Mouse (Mus musculus): ENCODE data around the gene Orc5. TPM values are rescaled to one million over a fixed set of nuclear protein-coding genes. Genes with fewer than 3 reads are reported as not detected.
"Not testable (repeated sequence)": the region's sequence is repeated elsewhere in the genome, so short reads cannot be mapped to it uniquely, and the experiment has no call there.

The Orc5 gene
- total and polyA plus RNA-seq, 3 experiments: 75.7 to 76.5 TPM; not detected in 1

- H3K27me3 ChIP-seq (ENCODE audit: control insufficient read depth in 1 of 2, insufficient read depth in 2 of 2, low read length in 2 of 2); H3K4me1 ChIP-seq (ENCODE audit: control insufficient read depth in 1 of 2, insufficient read depth in 2 of 2, low read length in 2 of 2); H3K4me3 ChIP-seq (ENCODE audit: control insufficient read depth in 1 of 2, insufficient read depth in 1 of 2, low read depth in 2 of 2, low read length in 2 of 2); DNase-seq (ENCODE audit: low read depth, low spot score); H3K79me2 ChIP-seq (ENCODE audit: control insufficient read depth, insufficient read depth, low read length, poor library complexity); H3K9me3 ChIP-seq (replicated peaks; ENCODE audit: insufficient read depth, low read length); H3K9ac ChIP-seq (ENCODE audit: control insufficient read depth, low read depth, low read length, poor library complexity, severe bottlenecking); H3K27ac ChIP-seq (ENCODE audit: control insufficient read depth, low read depth, low read length): not testable (repeated sequence)
- H3K36me3 ChIP-seq (ENCODE audit: control insufficient read depth in 1 of 2, insufficient read depth in 2 of 2, low read length in 2 of 2): peaks cover 0 to 47% of the 10 kb centered on the region in 2 experiments; a peak in 2 of 4 replicates
- TF ChIP-seq ZNF384 (IDR thresholded peaks at IDR 0.05; ENCODE audit: low read depth, low read length) (peak; percentile 79), RAD21 (IDR thresholded peaks at IDR 0.05; ENCODE audit: low read depth, low read length) (peak; percentile 55), CTCF (IDR thresholded peaks at IDR 0.05 in 2 of 3, conservative IDR thresholded peaks at IDR 0.05 in 1 of 3; ENCODE audit: control insufficient read depth in 1 of 3, insufficient read depth in 1 of 3, low read depth in 2 of 3, low read length in 3 of 3, poor library complexity in 1 of 3, severe bottlenecking in 1 of 3) (peak in 1 of 3 experiments; percentile 48; a peak in 2 of 6 replicates), SMC3 (IDR thresholded peaks at IDR 0.05; ENCODE audit: low read depth, low read length) (peak; percentile 36), ZC3H11A (IDR thresholded peaks at IDR 0.05; ENCODE audit: low read depth, low read length) (peak; percentile 23; the same call in 1 of the 2 replicates)
Measured at GRCm38 (mm10) chr5:22515745-22516144, 34.5 kb downstream of the Orc5 start.

DNA sequence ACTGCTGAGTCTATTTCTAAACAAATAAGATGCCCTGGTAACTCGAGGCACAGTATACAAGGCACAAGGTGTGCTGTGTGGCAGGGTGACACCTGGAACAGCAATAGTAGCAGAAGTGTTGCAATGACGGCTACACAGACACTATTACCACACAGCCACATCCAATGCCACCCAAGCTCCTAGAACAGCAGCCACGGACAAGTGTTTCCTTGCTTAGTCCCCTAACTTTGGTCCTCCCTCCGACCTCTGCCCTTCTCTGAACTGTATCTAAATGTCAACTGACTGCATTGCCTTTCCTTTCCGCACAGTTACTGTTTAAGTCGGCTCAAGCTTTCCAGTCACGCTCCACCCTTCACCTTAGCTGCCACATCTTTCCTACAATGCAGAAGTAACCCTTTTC is 36.0 kb downstream of the Orc5 start:
- H3K4me3 ChIP-seq (ENCODE audit: control insufficient read depth in 1 of 2, insufficient read depth in 1 of 2, low read depth in 2 of 2, low read length in 2 of 2); H3K4me1 ChIP-seq (ENCODE audit: control insufficient read depth in 1 of 2, insufficient read depth in 2 of 2, low read length in 2 of 2); H3K27ac ChIP-seq (ENCODE audit: control insufficient read depth, low read depth, low read length); DNase-seq (ENCODE audit: low read depth, low spot score); H3K27me3 ChIP-seq (ENCODE audit: control insufficient read depth in 1 of 2, insufficient read depth in 2 of 2, low read length in 2 of 2); H3K79me2 ChIP-seq (ENCODE audit: control insufficient read depth, insufficient read depth, low read length, poor library complexity); H3K9me3 ChIP-seq (replicated peaks; ENCODE audit: insufficient read depth, low read length); H3K9ac ChIP-seq (ENCODE audit: control insufficient read depth, low read depth, low read length, poor library complexity, severe bottlenecking): not testable (repeated sequence)
- peaks cover 0 to 47% of the 10 kb centered on the region in 2 experiments; a peak in 2 of 4 replicates for H3K36me3 ChIP-seq (ENCODE audit: control insufficient read depth in 1 of 2, insufficient read depth in 2 of 2, low read length in 2 of 2)

DNA sequence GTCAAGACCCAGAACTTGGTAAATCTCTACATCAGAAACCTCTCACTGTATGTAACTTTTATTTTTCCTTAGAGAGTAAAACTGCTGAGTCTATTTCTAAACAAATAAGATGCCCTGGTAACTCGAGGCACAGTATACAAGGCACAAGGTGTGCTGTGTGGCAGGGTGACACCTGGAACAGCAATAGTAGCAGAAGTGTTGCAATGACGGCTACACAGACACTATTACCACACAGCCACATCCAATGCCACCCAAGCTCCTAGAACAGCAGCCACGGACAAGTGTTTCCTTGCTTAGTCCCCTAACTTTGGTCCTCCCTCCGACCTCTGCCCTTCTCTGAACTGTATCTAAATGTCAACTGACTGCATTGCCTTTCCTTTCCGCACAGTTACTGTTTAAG is 37.6 kb downstream of the Orc5 start:
- not testable (repeated sequence) for H3K9me3 ChIP-seq (replicated peaks; ENCODE audit: insufficient read depth, low read length); DNase-seq (ENCODE audit: low read depth, low spot score); H3K27me3 ChIP-seq (ENCODE audit: control insufficient read depth in 1 of 2, insufficient read depth in 2 of 2, low read length in 2 of 2); H3K4me3 ChIP-seq (ENCODE audit: control insufficient read depth in 1 of 2, insufficient read depth in 1 of 2, low read depth in 2 of 2, low read length in 2 of 2); H3K4me1 ChIP-seq (ENCODE audit: control insufficient read depth in 1 of 2, insufficient read depth in 2 of 2, low read length in 2 of 2); H3K27ac ChIP-seq (ENCODE audit: control insufficient read depth, low read depth, low read length); H3K9ac ChIP-seq (ENCODE audit: control insufficient read depth, low read depth, low read length, poor library complexity, severe bottlenecking); H3K79me2 ChIP-seq (ENCODE audit: control insufficient read depth, insufficient read depth, low read length, poor library complexity)
- peaks cover 0 to 39% of the 10 kb centered on the region in 2 experiments; a peak in 2 of 4 replicates for H3K36me3 ChIP-seq (ENCODE audit: control insufficient read depth in 1 of 2, insufficient read depth in 2 of 2, low read length in 2 of 2)

- TF ChIP-seq POLR2A (IDR thresholded peaks at IDR 0.05; ENCODE audit: control insufficient read depth in 1 of 2, insufficient read depth in 1 of 2, low read depth in 1 of 2, low read length in 2 of 2, poor library complexity in 1 of 2) (no peak), SMC3 (IDR thresholded peaks at IDR 0.05; ENCODE audit: low read depth, low read length) (peak; percentile 42), CTCF (IDR thresholded peaks at IDR 0.05 in 2 of 3, conservative IDR thresholded peaks at IDR 0.05 in 1 of 3; ENCODE audit: control insufficient read depth in 1 of 3, insufficient read depth in 1 of 3, low read depth in 2 of 3, low read length in 3 of 3, poor library complexity in 1 of 3, severe bottlenecking in 1 of 3) (peak; percentile 6 to 62 (median 20); a peak in 4 of 6 replicates), ELF1 (IDR thresholded peaks at IDR 0.05; ENCODE audit: low read depth, low read length) (no peak), RAD21 (IDR thresholded peaks at IDR 0.05; ENCODE audit: low read depth, low read length) (peak; percentile 53), TBP (IDR thresholded peaks at IDR 0.05; ENCODE audit: low read depth, low read length) (no peak)
- no peaks in the 10 kb centered on the region for H3K9me3 ChIP-seq (replicated peaks; ENCODE audit: insufficient read depth, low read length)
- peaks cover 0 to 33% of the 10 kb centered on the region in 2 experiments; a peak in 2 of 4 replicates for H3K36me3 ChIP-seq (ENCODE audit: control insufficient read depth in 1 of 2, insufficient read depth in 2 of 2, low read length in 2 of 2)
- DNase-seq (ENCODE audit: low read depth, low spot score): peak; percentile 54
- H3K4me1 ChIP-seq (ENCODE audit: control insufficient read depth in 1 of 2, insufficient read depth in 2 of 2, low read length in 2 of 2): no peaks in the 10 kb centered on the region
- H3K27me3 ChIP-seq (ENCODE audit: control insufficient read depth in 1 of 2, insufficient read depth in 2 of 2, low read length in 2 of 2): no peaks in the 10 kb centered on the region
- H3K27ac ChIP-seq (ENCODE audit: control insufficient read depth, low read depth, low read length): no peak overlapping the region
- H3K79me2 ChIP-seq (ENCODE audit: control insufficient read depth, insufficient read depth, low read length, poor library complexity): no peaks in the 10 kb centered on the region
- no peak overlapping the region for H3K9ac ChIP-seq (ENCODE audit: control insufficient read depth, low read depth, low read length, poor library complexity, severe bottlenecking)
- no peak overlapping the region for H3K4me3 ChIP-seq (ENCODE audit: control insufficient read depth in 1 of 2, insufficient read depth in 1 of 2, low read depth in 2 of 2, low read length in 2 of 2)
Measured at GRCm38 (mm10) chr5:22511824-22512223, 38.4 kb downstream of the Orc5 start.
